Mouse (Mus musculus) heart, adult 2 months (tissue): ENCODE measurements around the gene Spag8.

Source experiments
- CTCF ChIP-seq: fragments of 200-600 bp; IDR thresholded peaks from 2 replicates; pipeline ENCODE4 v1.8.1; 2022; ENCODE audit warnings: antibody characterized with exemption, mild to moderate bottlenecking, moderate library complexity
- POLR2A ChIP-seq: fragments of 200-500 bp; IDR thresholded peaks from 2 replicates; pipeline ENCODE4 v1.6.1; 2011; ENCODE audit warnings: mild to moderate bottlenecking, low read depth, low read length, control low read depth; ENCODE audit not compliant: insufficient read depth

DNA sequence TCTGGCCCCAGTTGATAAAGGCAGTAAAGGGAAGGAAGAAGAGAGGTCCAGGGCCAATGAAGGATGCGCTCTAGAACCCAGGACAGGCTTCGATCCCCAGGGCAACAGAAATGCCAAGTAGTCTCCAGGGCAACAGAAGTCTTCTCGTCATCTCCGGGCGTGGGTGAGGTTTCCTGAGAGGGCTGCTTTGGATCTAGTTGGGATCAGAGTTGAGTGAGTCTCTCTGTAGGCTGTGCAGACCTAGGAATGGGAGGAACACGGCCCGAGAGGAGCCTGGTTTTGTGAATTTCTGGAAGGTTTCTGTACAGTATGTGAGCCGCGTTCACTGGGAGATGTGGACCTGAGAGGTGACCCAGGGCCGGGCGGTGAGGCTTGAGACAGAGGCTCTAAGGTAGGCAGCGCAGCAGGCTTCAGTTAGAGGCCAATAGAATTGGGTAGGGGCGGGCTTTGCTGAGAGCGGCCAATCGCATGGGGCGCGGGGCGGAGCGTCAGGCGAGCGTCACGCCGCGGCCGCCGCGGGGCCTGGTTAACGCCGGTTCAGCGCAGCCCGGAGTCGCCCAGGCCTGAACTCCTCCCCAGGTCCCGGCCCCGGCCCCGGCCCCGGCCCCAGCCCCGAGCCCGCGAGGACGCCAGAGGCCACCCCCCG lies 15.5 kb upstream of the Spag8 start, which contains the start of the genes Tmem8b and Fam221b:
- peak; percentile 77 for TF ChIP-seq POLR2A
- TF ChIP-seq CTCF, result no peak
